Mouse (Mus musculus) right cerebral cortex, postnatal 4 days (tissue): Measurements from ENCODE around the gene Kif5a.
A peak's percentile ranks its signal among the peaks of the same experiment; 100 is the strongest.
"Not testable (repeated sequence)": the region's sequence is repeated elsewhere in the genome, so short reads cannot be mapped to it uniquely, and the experiment has no call there.

Experiments
- DNase-seq: peaks from one replicate; pipeline ENCODE4 v3.0.0-alpha.2; 2022

The Kif5a gene

DNA sequence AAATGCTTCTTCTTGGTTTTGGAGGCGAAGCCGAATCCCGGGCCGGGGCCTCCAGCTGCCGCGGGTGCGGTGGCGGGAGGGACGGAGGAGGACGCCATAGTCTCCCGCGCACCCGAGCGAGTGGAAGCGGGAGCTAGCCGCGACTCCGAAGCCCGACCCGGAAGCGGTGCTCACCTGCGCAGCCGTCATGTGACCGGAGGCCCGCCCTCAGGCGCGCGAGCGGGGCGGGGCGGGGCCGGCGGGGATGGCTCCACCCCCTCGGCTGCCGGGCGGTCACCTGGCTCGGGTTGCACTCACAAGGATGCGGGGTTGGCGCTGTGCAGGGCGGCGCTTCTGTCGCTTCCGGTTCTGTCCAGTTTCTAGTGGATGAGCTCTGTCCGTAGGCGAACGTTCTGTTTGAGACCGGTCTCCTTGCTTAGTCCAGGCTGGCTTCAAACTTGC lies 51.7 kb downstream of the Kif5a start, which contains the start of gene Pip4k2c:
Gene Pip4k2c (minus strand): TSS at position 172 of the 441 bp plus-strand sequence.
- DNase-seq, result peak; percentile 76

DNA sequence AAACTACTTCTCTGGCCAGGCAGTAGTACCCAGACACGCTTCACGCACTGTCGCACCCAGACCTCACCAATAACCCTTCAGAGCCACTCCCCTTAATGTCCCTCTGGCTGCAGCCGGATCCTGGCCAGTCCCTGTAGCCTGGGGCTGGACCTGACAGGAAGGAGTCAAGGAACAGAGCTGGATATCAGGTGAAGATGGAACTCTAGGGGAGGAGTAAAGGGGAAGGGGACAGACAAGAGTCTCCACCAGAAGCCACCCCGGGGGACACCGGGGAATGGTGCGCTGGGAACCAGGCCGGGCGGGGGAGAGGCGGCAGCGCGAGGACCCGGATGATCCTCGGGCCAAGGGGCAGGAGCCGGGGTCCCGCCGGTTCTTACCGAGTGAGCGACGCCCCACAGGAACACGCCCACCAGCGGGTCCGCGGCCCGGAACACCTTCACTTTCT lies 52.2 kb downstream of the Kif5a start:
- DNase-seq, result peak; percentile 33

DNA sequence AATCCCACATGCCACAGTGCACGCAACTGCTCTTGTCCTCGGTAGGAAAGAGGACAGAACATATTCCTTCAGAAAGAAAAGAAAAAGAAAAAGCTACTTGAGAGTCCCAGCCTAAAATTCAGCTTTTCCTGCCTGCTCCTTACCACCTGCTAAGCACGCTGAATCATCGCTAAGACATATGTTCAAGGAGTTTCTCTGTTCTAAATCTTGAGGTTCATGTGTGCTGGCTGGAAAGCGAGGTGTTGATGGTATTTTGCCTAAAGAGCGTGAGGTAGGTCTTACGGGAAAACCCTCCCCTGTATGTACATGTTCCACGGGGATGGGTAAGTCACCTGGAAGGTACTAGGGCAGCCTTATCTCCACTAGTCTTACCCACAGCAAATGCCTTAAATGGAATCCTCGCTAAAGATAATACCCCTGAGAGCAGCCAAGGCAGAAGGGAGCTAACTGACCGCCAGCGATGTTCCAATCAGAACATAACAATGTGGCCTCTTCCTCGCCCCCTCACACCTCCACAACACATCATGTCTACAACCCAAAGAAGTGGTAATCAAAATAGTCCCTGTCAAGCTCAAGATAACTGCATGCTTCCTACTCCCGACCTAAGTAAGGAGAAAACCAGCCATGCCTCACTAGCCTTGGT lies 53.1 kb downstream of the Kif5a start:
- DNase-seq, result no peak

DNA sequence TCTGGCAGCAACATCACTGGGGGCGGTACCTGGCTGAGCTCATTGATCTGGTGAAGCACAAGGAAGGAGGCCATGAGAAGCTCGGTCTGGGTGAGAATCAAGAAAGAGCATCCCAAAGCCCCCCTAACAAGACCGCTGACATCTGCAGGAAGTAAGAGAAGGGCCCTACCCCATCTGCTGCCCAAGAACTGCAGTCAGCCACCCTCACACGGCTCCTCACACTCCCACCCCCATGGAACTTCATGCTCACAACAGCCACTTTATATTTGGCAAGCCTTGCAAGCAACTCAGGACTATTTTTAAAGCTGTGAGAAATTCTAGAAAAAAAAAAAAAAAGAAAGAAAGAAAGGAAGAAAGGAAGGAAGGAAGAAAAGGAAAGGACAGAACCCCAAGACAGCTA lies 54.2 kb downstream of the Kif5a start:
- DNase-seq, result no peak

DNA sequence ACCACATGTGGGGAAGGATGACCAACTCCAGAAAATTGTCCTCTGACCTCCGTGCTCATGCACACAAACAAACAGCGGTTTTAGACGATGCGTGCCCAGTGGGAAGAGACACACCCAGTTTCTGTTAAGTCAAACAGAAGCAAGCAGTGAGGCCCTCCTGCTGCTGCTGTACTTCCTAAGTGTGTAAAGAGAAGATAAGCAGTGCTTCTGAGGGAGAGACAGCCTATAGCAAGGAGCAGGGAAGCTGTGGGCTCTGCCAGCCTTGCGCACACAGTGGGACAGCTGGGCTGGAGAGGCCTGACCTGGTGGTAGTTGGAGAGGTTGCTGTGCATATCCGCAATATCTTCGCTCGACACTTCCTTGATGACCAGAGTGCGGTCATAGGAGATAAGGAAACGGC lies 57.8 kb downstream of the Kif5a start:
- no peak for DNase-seq

DNA sequence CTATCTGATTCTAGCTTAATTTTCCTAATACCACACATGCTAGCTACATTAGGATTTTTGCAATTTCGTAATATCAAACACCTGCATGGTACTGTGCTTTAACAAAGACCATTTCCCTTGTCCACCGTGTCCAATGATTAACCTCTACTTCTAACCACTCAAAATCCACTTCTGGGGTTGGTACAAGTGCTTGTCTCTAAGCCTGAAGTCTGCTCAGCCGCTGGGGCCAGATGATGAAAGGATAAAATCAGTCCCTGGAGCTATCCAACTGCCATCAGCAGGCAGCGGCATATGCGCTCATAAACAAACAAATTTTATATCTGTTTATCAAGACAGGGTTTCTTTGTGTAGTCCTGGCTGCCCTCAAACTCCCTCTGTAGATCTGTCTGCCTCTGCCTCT lies 58.6 kb downstream of the Kif5a start:
- DNase-seq, result no peak

DNA sequence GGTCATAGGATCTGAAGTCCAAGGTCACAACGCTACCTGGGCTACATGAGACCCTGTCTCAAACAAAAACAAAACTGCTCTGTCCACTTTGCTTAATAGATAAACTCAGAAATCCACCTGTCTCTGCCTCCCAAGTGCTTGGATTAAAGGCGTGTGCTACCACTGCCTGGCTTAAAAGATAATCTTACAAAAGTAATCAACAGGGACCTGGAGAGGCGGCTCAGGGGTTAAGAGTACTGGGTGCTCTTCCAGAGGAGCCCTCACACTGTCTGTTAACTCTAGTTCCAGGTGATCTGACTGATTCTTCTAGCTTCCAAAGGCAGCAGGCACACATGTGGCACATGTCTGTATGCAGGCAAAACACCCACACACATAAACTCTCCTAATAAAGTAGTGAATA lies 60.0 kb downstream of the Kif5a start:
- no peak for DNase-seq

DNA sequence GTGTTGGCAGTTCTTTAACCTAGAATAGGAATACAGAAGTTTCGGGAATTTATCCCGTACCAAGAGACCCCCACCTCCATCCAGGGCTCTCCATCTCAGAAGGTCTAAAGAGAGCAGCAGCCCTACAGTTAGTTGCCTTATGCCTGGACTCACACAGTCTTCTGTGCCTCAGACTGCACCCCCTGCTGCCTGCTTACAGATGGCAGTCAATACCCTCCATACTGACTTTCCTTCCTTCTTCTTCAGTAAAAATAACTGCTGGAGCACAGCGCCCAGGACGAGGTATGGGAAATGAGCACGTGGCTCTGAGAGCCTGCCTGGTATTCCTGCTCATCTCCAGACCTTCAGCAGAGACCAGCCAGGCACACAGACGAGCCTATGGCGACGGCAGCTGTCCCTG lies 62.9 kb downstream of the Kif5a start:
- no peak for DNase-seq

DNA sequence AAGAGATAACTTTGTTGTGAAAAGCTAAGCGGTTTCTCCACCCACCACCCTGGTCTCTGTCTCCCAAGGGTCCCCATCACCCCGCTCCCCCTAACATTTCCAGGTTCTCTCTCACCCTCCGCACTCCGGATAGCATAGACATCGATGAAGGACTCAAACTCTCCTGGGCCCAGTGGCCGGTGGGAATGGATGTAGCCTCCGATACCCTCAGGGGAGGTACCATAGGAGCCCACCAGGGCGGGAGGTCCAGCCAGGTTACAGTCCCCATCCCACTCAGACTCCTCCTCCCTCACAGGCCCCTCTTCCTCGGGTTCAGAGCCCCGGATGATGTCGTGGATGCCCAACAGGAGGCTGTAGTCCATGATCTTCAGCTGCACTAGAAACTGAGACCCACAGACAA lies 63.7 kb downstream of the Kif5a start:
- DNase-seq, result no peak

DNA sequence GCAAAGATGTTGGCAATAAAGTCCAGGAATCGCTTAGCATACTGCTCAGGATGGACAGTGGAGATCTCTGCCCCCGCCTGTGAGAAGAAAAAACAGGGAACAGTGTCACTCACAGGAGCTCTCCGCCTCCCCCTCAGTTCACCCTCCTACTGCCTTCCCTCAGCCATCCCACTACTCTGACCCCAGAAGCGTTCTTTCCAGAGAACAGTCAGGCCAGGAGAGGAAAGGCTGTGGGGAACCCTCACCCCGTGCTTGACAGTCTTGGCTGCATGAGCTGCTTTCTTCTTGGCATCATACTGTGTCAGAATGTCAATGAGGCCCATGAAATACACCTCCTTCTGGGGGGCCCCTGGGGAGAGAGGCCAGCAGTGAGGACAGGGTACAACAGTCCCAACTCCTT lies 64.1 kb downstream of the Kif5a start:
- no peak for DNase-seq

DNA sequence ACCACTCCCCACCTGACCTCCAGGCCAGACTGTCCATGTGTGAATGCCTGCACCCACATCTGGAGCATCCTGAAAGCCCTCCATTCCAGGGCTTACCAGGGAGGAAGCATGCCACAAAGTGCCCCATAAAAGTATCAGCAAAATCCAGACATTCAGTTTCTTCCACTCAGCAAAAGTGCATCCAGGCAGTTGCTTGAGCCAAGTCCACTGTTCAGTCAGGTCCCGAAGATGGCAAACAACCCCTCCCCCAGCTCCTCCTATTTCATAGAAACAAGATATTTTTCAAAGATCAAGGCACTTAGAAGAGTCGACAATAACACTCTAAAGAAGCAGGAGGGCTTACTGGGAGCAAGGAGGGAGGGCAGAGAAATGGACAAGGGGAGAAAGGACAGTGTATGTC lies 64.7 kb downstream of the Kif5a start:
- DNase-seq, result no peak

DNA sequence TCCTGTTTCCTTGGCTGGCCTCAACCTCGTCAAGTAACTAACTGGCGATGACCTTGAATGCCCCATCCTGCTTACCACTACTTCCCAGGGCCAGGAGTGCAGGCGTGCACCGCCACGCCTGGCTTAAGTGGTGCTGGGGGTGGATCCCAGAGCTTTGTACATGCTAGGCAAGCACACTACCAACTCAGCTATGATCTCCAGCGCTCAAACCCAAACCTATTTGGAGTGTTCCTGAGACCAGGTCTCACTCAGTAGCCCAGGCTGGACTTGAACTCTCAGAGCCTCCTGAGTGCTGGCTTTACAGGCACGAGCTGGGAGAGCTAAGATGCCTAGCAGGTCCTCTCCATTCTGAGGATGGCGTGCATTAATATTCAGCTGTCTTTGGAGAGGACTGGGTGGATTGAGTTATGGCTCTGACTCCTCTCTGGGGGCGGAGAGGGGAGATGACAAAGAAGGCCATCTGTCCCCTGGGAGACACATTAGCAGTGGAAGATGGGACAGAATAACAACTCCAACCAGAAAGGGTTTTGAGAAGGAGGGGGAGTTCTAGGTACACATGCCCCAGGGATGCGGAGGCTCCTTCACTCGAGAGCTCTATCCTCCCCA lies 65.5 kb downstream of the Kif5a start:
- DNase-seq, result no peak

DNA sequence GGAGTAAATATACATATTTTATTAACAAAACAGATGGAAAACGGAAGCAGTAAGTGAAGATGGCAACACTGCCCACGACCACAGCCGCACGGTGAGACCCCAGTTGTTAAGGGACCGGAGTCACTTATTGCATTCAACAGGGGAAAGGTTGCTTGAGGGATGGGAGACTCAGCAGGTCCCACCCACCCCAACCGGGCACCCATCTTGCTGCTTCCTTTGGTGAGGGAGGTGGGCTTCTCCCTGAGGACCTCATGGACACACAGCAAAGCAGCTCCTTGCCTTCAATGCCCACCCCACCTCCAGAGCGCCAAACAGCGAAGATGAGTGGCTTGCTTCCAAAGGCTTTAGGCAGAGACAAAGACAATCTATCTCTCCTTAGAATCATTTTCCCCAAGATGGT lies 66.0 kb downstream of the Kif5a start:
- no peak for DNase-seq

DNA sequence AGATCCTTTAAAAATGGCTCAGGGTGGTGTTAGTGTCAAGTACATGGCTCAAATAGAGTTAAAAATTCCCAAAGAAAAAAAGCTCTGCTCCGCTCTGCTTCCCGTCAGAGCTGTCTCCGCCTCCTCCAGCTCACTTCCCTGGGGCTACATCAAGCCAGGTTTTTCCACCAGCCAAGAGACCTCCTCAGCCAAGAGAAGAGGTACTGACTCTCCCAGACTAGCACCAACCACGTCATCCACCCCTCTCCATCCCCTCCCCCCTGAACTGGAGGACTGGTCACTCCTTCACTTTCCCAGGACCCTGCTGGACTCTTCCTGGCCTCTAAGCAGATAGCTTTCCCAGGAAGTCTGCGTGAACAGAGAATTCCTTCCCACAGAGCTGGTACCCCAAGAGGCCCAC lies 66.8 kb downstream of the Kif5a start:
- no peak for DNase-seq

DNA sequence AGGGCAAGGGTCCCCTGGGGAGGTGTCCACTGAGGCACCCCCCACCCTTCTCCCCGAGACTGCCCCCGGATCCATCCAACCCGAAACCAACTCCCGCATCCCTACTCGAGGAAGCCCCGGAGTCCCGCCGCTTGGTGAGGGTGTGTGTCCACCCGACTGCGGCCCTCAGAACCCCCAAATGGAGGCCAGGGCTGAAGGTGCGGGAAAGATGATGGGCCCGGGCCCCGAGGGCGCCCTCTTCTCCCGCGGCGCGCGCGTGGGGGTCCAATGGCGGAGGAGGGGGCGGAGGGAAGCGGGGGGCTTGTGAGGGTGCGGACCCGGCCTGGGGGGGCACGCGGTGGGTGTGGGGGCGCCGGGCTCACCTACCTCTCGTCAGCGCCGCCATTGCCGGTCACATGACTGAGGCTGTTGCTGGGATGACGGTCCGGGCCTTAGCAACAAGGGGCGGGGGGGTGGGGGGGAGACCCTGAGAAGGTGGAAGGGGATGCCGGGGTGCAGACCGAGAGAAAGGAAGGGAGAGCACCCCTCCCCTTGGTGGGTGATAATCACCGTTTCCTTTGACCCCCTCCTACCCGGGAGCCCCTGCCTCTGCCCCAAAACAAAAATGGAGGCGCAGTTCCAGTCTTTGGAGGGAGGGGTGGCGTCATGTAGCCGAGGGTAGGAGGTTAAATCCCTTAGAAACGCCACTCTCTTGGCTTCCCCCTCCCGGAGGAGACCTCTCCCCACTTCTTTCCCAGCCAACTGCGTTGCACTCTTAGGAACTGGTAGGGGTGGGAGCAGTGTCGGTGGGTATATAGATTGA lies 67.6 kb downstream of the Kif5a start, which contains the start of gene Dtx3:
Gene Dtx3 (minus strand): TSS at position 401 of the 802 bp plus-strand sequence.
- peak; percentile 61 for DNase-seq

DNA sequence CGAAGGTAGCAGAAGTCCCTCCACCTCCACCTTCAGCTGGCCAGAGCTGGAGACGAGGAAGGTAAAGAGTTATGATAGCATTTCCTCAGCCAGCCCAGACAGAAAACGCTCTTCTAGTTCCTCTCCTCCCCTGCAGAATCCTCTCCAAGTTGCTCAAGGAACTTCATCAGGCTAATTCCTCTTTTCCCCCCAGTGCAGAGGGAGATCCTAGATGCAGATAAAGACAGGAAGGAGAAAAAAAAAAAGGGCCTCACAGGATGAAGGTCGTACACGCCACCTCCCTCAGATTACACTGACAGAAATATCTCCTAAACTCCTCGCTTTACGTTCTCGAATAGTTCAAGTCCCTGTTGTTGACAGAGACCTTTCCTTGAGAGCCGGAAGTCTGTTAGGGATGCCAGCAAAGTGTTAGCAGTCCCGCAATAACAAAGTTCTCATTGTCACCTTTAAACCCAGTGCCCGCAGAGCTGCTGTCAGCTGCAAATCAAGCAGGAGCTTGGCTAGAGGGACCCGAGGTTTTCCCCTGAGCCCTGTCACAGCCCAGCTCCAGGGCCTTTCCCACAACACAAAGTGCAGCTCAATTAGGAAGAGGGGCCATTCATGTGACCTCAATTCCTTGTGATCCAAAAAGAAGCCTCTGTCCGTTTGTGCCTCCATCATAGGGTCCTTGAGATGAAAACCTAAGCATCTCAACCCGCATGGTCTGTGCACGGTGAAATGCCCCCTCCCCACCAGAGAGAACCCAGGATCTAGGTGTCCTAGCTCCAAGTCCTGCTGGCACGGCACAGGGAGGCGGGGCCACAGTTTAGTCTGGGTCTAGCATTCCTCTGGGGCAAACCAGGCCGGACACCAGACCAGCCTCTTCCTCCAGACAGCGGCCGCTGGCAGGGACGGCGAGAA lies 68.5 kb downstream of the Kif5a start:
- no peak for DNase-seq

DNA sequence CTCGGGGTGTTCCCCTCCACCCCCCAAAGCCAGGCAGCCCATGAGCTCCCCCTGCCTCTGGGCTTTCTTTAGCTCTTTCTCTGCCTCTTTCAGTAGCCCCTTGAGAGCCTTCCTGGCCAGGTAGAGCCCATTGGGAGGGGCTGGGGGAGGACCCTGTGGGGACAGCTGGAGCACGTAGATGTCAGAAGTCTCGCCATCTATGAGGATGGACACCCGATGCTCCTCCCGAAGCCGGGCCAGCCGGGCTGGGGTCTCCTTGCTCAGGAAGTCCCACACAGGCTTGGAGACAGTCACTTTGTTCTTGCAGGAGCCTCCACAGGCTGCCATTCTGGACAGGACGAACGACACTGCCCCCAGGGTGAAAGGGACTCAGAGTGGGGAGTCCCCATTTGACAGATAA lies 70.1 kb downstream of the Kif5a start:
- DNase-seq, result no peak

DNA sequence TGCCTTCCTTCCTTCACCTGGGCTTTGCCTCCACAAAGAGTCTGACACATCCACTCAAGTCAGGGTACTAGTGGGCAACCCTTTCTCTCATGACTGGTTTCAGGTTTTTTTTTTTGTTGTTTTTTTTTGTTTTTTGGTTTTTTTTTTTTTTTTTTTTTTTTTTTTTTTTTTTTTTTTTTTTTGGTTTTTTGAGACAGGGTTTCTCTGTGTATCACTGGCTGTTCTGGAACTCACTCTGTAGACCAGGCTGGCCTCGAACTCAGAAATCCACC lies 71.2 kb downstream of the Kif5a start:
- not testable (repeated sequence) for DNase-seq

DNA sequence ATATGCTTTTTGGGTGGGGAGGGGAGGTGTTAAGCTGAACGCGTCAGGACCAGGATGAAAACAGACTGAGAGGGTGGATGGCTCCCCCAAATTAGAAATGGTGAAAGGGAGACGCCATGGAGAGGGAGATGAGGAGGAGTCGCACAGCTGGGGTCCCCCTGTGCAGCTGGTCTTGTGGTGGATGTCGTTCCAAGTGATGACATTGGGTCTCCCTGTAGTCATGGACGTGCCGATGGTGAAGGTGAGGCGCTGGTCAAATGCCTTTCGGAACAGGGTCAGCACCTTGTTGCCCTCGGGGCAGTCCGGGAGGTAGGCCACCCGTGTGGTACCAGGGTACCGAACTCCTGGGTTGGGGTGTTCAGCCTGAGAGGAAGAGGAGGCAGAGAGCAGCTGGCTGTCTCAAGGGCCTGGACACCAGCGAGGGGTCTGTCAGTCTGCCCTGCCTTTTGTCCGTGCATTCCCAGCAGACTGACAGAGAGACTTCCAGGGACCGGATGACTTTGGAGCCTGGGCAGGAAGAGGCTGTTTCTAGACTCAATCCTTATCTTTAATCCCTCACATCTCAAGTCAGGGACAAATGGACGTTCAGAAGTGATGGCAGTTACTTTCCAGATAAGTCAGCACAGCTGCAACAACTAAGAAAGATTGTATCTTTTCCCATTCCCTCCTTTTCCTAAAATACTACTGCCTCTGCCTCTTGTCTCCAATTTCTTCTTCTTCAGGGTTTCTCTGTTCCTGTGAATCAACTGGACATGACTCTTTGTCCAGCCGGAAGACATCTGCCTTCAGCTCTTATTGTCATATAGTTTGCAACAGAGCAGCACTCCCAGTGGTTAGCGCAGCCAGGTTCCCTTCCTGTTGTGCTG lies 71.7 kb downstream of the Kif5a start:
- no peak for DNase-seq

DNA sequence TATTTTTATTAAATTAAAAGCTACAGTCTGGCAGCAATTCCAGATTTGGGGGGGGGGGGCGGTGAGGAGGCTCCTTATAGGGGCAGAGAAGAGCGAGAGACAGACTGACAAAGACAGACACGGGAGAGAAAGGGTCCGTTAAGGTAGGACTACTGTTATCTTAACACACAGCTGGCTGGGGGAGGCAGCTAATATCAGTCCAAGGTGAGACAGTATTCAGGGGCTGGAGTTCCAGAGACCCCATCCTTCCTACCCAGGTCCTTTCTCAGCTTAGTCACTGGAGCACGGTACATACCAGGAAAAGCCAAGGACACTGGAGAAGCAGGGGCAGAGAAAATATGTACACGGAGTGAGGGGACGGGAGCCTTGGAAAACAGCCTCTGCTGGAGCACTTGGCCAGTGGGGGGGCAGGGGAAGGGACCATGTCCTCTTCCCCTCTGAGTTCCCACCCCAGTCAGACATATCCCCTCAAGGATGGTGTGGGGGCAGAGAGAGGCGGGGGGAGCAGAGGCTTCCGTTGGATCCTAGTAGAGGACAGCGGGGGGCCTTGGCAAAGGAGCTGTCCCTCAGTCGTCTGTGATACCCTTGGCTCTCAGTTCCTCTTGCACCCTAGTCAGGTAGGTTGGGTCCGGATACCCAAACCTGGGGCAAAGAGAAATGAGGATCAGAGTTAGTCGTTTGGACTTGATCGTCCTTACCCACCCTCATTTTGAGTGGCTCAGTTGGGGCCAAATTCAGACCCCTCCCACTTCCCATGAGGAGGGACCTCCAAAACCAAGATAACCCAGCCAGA lies 72.6 kb downstream of the Kif5a start:
- no peak for DNase-seq

DNA sequence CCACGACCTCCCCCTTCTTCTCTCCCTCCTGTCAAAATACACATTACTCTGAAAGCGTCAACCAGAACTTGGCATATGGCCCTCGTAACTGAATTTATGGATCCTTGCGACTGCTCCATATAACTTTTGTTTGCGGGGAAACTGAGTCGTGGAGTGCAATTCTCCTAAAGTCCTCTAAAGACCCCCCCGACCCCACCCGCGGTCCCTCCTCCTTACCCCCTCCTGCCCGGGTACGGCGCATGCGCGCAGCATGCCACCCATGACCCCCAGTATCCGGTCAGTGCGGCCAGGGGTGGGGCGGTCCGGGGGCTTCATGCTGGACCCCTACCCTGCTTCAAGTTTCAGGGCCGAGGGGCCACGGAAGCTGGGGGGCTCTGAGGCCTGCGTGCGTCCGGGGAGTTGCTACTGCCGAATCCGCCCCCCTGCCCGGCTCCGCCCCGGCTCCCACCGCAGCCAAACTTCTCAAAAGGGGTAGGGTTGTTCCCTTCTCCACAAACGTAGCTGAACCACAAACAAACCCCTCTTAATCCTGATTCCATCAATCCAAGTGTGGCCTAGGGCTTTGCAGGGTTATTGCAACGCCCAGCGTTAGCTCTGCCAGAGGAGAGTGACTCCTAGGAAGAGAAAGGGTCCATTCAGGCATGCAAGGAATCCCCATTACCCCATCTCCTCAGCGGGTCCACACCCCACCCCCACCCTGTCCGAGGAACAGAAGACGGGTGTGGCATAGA lies 73.3 kb downstream of the Kif5a start, which contains the start of gene Arhgef25:
Gene Arhgef25 (minus strand): TSS at position 433 of the 731 bp plus-strand sequence.
- DNase-seq, result no peak
